Mouse (Mus musculus): ENCODE data around the gene Rbp2. TPM values are rescaled to one million over a fixed set of nuclear protein-coding genes. Genes with fewer than 3 reads are reported as not detected.

The Rbp2 gene
- polyA plus RNA-seq (2011; ENCODE audit: insufficient read depth, insufficient read length, low read depth, missing spikeins), result not detected in 2 replicates

- Histone ChIP-seq H3K4me3 (ENCODE audit: low read depth, low read length) (no peak within 1 kb of the TSS), H3K9me3 (replicated peaks; ENCODE audit: control insufficient read depth, insufficient read depth, low read length, poor library complexity, severe bottlenecking) (no peaks in the 10 kb centered on the region), H3K27me3 (ENCODE audit: control insufficient read depth, insufficient read depth, low read length, poor library complexity, severe bottlenecking) (no peaks in the 10 kb centered on the region), H3K9ac (ENCODE audit: low read depth, poor library complexity, severe bottlenecking) (no peak within 1 kb of the TSS), H3K36me3 (ENCODE audit: control insufficient read depth, insufficient read depth, low read length, poor library complexity, severe bottlenecking) (no peaks in the 10 kb centered on the region), H3K4me1 (ENCODE audit: control insufficient read depth, insufficient read depth, low read length) (no peaks in the 10 kb centered on the region), H3K27ac (ENCODE audit: insufficient read depth, low read length) (no peak within 1 kb of the TSS)
- TF ChIP-seq CTCF (IDR thresholded peaks at IDR 0.05; ENCODE audit: low read depth, low read length), result no peak
- no peak for TF ChIP-seq EP300 (IDR thresholded peaks at IDR 0.05; ENCODE audit: insufficient read depth, low read depth, low read length)
- no peak for TF ChIP-seq POLR2A (IDR thresholded peaks at IDR 0.05; ENCODE audit: insufficient read depth, low read length)
Observed at GRCm38 (mm10) chr9:98485815-98486214, at the start of gene Rbp2. Gene Rbp2, plus strand, starts transcription at chr9:98486115.

GRCm38 (mm10) chr9:98437819-98438218, 48.1 kb upstream of the Rbp2 start:
- TF ChIP-seq EP300 (IDR thresholded peaks at IDR 0.05; ENCODE audit: insufficient read depth, low read depth, low read length) (no peak), POLR2A (IDR thresholded peaks at IDR 0.05; ENCODE audit: insufficient read depth, low read length) (no peak), CTCF (IDR thresholded peaks at IDR 0.05; ENCODE audit: low read depth, low read length) (no peak)
- Histone ChIP-seq H3K9me3 (replicated peaks; ENCODE audit: control insufficient read depth, insufficient read depth, low read length, poor library complexity, severe bottlenecking) (no peaks in the 10 kb centered on the region), H3K36me3 (ENCODE audit: control insufficient read depth, insufficient read depth, low read length, poor library complexity, severe bottlenecking) (no peaks in the 10 kb centered on the region), H3K27me3 (ENCODE audit: control insufficient read depth, insufficient read depth, low read length, poor library complexity, severe bottlenecking) (no peaks in the 10 kb centered on the region), H3K27ac (ENCODE audit: insufficient read depth, low read length) (no peak overlapping the region), H3K4me3 (ENCODE audit: low read depth, low read length) (no peak overlapping the region), H3K9ac (ENCODE audit: low read depth, poor library complexity, severe bottlenecking) (no peak overlapping the region), H3K4me1 (ENCODE audit: control insufficient read depth, insufficient read depth, low read length) (peaks cover 3% of the 10 kb centered on the region)

- H3K9ac ChIP-seq (ENCODE audit: low read depth, poor library complexity, severe bottlenecking), result no peak overlapping the region
- TF ChIP-seq POLR2A (IDR thresholded peaks at IDR 0.05; ENCODE audit: insufficient read depth, low read length) (no peak), EP300 (IDR thresholded peaks at IDR 0.05; ENCODE audit: insufficient read depth, low read depth, low read length) (no peak), CTCF (IDR thresholded peaks at IDR 0.05; ENCODE audit: low read depth, low read length) (no peak)
- no peak overlapping the region for H3K4me3 ChIP-seq (ENCODE audit: low read depth, low read length)
- H3K27me3 ChIP-seq (ENCODE audit: control insufficient read depth, insufficient read depth, low read length, poor library complexity, severe bottlenecking), result no peaks in the 10 kb centered on the region
- no peaks in the 10 kb centered on the region for H3K9me3 ChIP-seq (replicated peaks; ENCODE audit: control insufficient read depth, insufficient read depth, low read length, poor library complexity, severe bottlenecking)
- no peak overlapping the region for H3K27ac ChIP-seq (ENCODE audit: insufficient read depth, low read length)
- H3K4me1 ChIP-seq (ENCODE audit: control insufficient read depth, insufficient read depth, low read length), result no peaks in the 10 kb centered on the region
- no peaks in the 10 kb centered on the region for H3K36me3 ChIP-seq (ENCODE audit: control insufficient read depth, insufficient read depth, low read length, poor library complexity, severe bottlenecking)
Observed at GRCm38 (mm10) chr9:98439091-98439490, 46.8 kb upstream of the Rbp2 start.

- Histone ChIP-seq H3K27me3 (ENCODE audit: control insufficient read depth, insufficient read depth, low read length, poor library complexity, severe bottlenecking) (no peaks in the 10 kb centered on the region), H3K27ac (ENCODE audit: insufficient read depth, low read length) (no peak overlapping the region), H3K36me3 (ENCODE audit: control insufficient read depth, insufficient read depth, low read length, poor library complexity, severe bottlenecking) (no peaks in the 10 kb centered on the region), H3K4me1 (ENCODE audit: control insufficient read depth, insufficient read depth, low read length) (no peaks in the 10 kb centered on the region), H3K9ac (ENCODE audit: low read depth, poor library complexity, severe bottlenecking) (no peak overlapping the region), H3K4me3 (ENCODE audit: low read depth, low read length) (no peak overlapping the region), H3K9me3 (replicated peaks; ENCODE audit: control insufficient read depth, insufficient read depth, low read length, poor library complexity, severe bottlenecking) (no peaks in the 10 kb centered on the region)
- TF ChIP-seq CTCF (IDR thresholded peaks at IDR 0.05; ENCODE audit: low read depth, low read length), result peak; percentile 71
- no peak for TF ChIP-seq POLR2A (IDR thresholded peaks at IDR 0.05; ENCODE audit: insufficient read depth, low read length)
Observed at GRCm38 (mm10) chr9:98442638-98443037, 43.3 kb upstream of the Rbp2 start.

GRCm38 (mm10) chr9:98445359-98446149, 40.4 kb upstream of the Rbp2 start:
- H3K27ac ChIP-seq (ENCODE audit: insufficient read depth, low read length), result no peak overlapping the region
- H3K4me3 ChIP-seq (ENCODE audit: low read depth, low read length), result no peak overlapping the region
- H3K27me3 ChIP-seq (ENCODE audit: control insufficient read depth, insufficient read depth, low read length, poor library complexity, severe bottlenecking), result no peaks in the 10 kb centered on the region
- H3K4me1 ChIP-seq (ENCODE audit: control insufficient read depth, insufficient read depth, low read length), result no peaks in the 10 kb centered on the region
- H3K9ac ChIP-seq (ENCODE audit: low read depth, poor library complexity, severe bottlenecking), result no peak overlapping the region
- no peak for TF ChIP-seq CTCF (IDR thresholded peaks at IDR 0.05; ENCODE audit: low read depth, low read length)
- H3K9me3 ChIP-seq (replicated peaks; ENCODE audit: control insufficient read depth, insufficient read depth, low read length, poor library complexity, severe bottlenecking), result peaks cover 8% of the 10 kb centered on the region
- no peaks in the 10 kb centered on the region for H3K36me3 ChIP-seq (ENCODE audit: control insufficient read depth, insufficient read depth, low read length, poor library complexity, severe bottlenecking)

GRCm38 (mm10) chr9:98450976-98451375, 34.9 kb upstream of the Rbp2 start:
- H3K27ac ChIP-seq (ENCODE audit: insufficient read depth, low read length), result no peak overlapping the region
- H3K4me3 ChIP-seq (ENCODE audit: low read depth, low read length), result no peak overlapping the region
- H3K4me1 ChIP-seq (ENCODE audit: control insufficient read depth, insufficient read depth, low read length), result no peaks in the 10 kb centered on the region
- H3K36me3 ChIP-seq (ENCODE audit: control insufficient read depth, insufficient read depth, low read length, poor library complexity, severe bottlenecking), result no peaks in the 10 kb centered on the region
- H3K27me3 ChIP-seq (ENCODE audit: control insufficient read depth, insufficient read depth, low read length, poor library complexity, severe bottlenecking), result no peaks in the 10 kb centered on the region
- H3K9ac ChIP-seq (ENCODE audit: low read depth, poor library complexity, severe bottlenecking), result no peak overlapping the region
- TF ChIP-seq CTCF (IDR thresholded peaks at IDR 0.05; ENCODE audit: low read depth, low read length), result no peak
- TF ChIP-seq EP300 (IDR thresholded peaks at IDR 0.05; ENCODE audit: insufficient read depth, low read depth, low read length), result no peak
- TF ChIP-seq POLR2A (IDR thresholded peaks at IDR 0.05; ENCODE audit: insufficient read depth, low read length), result no peak
- H3K9me3 ChIP-seq (replicated peaks; ENCODE audit: control insufficient read depth, insufficient read depth, low read length, poor library complexity, severe bottlenecking), result peaks cover 12% of the 10 kb centered on the region
